Mouse (Mus musculus) ZHBTc4 (cell line): ENCODE measurements around the gene Hspa4.
"Not testable (repeated sequence)": the region's sequence is repeated elsewhere in the genome, so short reads cannot be mapped to it uniquely, and the experiment has no call there.

Source experiments
- DNase-seq: peaks from one replicate; pipeline ENCODE4 v3.0.0-alpha.2; 2011; ENCODE audit warnings: low read depth, low spot score

Gene Hspa4

GRCm38 (mm10) chr11:53307558-53308065, 7.4 kb upstream of the Hspa4 start:
- no peak for DNase-seq

DNA sequence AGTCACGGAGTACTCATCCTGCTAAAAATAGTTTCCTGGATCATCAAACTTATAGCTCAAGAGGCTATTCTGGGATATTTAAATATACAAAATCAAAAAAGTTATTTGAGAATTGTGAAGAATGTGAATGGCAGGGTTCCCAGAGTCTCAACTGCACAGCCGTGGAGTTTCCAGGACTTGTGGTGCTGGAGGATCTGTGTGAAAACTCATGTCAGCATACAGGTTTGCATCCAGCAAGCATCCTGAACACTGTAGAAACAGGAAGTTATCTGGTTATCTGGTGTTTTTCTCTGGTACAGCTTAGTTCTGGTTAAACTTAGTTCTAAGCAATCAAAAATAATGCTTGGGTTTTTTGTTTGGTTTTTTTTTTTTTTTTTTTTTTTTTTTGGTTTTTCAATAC, 6.7 kb upstream of the Hspa4 start:
- DNase-seq: no peak

DNA sequence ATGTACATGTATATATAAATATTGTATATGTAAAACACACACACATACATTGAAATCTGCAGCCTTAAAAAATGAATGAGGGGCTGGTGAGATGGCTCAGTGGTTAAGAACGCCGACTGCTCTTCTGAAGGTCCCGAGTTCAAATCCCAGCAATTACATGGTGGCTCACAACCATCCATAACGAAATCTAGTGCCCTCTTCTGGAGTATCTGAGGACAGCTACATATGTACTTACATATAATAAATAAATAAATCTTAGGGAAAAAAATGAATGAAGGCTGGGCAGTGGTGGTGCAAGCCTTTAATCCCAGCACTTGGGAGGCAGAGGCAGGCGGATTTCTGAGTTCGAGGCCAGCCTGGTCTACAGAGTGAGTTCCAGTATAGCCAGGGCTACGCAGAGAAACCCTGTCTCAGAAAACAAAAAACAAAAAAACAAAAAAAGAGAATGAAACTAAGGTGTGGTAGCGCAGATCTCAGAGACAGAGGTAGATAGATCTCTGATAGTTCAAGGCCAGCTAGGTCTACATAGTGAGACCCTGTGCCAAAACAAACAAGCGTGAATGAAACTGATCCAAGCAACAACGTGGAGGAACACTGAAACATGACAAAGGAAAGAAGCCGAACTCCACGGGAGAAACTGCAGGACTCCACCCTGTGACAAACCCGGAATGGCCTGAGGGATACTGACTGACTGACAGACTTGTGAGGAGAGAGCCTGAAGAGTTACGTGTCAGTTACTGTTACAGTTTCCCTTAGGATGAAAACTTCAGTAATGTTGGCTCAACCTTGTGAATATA, 4.0 kb upstream of the Hspa4 start:
- peak; percentile 60 for DNase-seq

- no peak for DNase-seq
Measured at GRCm38 (mm10) chr11:53301167-53301515, 884 bp upstream of the Hspa4 start.

GRCm38 (mm10) chr11:53299551-53300329, 517 bp downstream of the Hspa4 start:
- DNase-seq: peak; percentile 75

- DNase-seq: no peak
Measured at GRCm38 (mm10) chr11:53297947-53298860, 2.1 kb downstream of the Hspa4 start.

DNA sequence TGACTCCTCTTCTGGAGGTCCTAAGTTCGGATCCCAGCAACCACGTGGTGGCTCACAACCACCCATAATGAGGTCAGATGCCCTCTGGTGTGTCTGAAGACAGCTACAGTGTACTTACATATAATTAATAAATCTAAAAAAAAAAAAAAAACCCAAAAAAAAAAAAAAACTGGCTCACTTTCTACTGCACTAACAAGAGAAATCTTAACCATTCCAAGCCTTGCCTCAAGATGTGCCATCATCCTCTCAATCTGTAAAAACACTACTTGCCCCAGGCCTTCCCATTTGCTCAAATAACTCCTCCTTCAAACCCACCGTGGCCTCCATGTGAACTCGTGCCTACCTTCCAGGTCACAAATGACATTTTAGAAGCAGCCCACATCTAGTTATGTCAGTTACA, 3.4 kb downstream of the Hspa4 start:
- no peak for DNase-seq

GRCm38 (mm10) chr11:53294441-53294840, 5.8 kb downstream of the Hspa4 start:
- no peak for DNase-seq

- DNase-seq: peak; percentile 81
Measured at GRCm38 (mm10) chr11:53290871-53291270, 9.4 kb downstream of the Hspa4 start.

DNA sequence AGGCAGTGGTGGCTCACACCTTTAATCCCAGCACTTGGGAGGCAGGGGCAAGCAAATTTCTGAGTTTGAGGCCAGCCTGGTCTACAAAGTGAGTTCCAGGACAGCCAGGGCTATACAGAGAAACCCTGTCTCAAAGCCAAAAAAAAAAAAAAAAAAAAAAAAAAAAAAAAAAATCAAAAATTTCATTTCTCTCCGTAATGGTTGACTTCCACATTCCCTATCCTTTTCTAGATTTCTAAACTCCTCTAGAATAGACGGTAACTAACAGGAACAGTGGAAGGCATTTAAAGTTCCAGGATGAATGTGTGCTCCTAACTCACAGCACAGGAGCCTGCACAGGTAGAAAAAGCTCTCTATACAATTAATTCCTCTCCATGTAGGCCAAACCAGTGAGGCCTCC, 10.1 kb downstream of the Hspa4 start:
- not testable (repeated sequence) for DNase-seq

GRCm38 (mm10) chr11:53285885-53286284, 14.4 kb downstream of the Hspa4 start:
- no peak for DNase-seq

- no peak for DNase-seq
Measured at GRCm38 (mm10) chr11:53278411-53278810, 21.8 kb downstream of the Hspa4 start.

DNA sequence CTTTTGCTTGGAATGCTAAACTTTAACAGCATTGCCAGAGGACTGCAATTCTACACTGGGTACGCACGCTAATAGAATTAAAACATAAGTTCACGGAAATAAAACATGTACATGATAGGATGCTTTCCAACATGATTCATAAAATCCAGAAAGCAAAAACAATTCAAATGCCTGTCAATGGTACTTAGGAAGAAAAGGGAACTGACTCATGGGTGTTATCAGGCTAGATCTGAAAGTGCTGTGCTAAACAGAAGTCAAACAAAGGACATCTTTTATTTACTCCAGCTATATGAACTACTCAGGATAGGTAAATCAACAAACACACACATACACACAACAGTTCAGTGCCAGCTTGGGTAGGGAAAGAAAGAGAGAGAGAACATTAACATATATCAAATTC, 24.9 kb downstream of the Hspa4 start:
- DNase-seq: no peak

DNA sequence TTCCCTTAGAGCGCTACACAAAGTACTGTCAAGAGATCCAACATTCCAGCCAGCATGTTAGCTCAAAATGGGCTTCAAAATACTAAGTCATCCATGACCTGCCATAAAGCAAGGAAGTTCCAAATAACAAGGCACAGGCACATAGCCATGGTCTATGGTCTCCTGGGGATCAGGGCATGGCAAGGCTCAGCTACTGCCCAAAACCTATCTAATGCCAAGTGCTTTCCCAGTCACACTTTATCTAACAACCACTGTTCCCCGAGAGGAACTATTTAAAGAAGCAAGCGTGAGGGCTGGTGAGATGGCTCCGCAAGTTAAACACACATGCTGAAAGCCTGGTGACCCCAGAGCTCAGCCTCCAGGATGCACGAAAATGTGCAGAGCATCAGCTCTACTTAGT, 26.9 kb downstream of the Hspa4 start:
- no peak for DNase-seq

- no peak for DNase-seq
Measured at GRCm38 (mm10) chr11:53269596-53269995, 30.7 kb downstream of the Hspa4 start.

GRCm38 (mm10) chr11:53260556-53260955, 39.7 kb downstream of the Hspa4 start:
- peak; percentile 89 for DNase-seq

DNA sequence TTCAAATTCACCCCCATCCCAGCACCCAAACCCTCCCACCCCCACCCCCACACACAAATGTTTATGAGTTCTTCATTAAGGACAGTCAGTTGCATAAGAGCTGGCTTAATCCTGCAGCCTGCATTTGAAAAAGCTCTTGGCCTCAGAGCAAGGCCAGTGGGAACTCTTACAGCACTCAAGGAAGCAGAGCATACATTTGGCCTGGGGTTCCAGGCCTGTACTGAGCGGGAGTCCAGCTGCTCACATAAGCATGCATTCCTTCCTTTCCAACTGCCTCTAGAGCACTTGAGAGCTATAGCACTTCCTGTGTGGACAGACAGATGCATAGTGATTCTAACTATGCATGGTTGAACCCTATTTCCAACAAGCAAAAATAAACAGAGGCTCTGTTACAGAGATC, 40.2 kb downstream of the Hspa4 start:
- DNase-seq: peak; percentile 72

GRCm38 (mm10) chr11:53259047-53259632, 41.1 kb downstream of the Hspa4 start:
- no peak for DNase-seq

DNA sequence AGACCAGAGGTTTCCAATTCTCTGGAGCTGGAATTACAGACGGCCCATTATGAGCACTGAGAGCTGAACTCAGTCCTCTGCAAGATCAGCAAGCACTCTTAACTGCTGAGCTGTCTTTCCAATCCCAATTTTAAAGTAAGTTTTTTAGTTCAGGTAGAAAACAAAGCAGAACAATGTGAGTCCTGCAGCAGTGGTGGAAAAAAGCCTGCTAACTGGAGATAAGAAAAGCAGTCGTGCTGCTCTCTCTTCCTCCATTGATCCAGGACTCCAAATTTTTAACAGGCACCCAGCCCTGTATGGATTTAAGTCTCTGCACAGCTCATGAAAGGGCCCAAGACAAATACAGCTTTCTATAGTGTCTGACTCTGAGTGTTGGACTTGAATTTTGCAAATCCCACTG, 43.3 kb downstream of the Hspa4 start:
- DNase-seq: no peak

DNA sequence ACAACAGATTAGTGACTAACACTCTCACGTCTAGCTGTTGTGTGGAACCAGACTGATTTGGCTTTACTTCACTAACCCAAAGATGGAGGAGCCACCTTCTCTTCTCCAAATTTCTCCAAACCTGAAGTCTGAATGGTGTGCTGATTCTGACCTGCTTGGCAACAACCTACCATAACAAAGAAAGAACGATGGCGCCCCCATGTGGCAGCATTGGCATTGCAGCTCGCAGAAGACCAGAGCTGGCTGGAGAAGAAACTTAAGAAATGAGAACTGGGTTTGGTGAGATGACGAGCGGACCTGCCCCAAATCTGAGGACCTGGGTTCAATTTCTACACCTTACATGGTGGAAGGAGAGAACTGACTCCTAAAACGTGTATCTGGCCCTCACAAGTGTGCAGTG, 45.3 kb downstream of the Hspa4 start:
- DNase-seq: peak; percentile 88

GRCm38 (mm10) chr11:53254428-53254827, 45.8 kb downstream of the Hspa4 start:
- DNase-seq: peak; percentile 74
